Mouse (Mus musculus) lung, postnatal 0 days (tissue): Measurements from ENCODE around the gene Nudt4. TPM values are rescaled to one million over a fixed set of nuclear protein-coding genes. Genes with fewer than 3 reads are reported as not detected.

Experiments used
- ATAC-seq: fragments of 200-750 bp; cut with Nextera tagmentation; 2 replicates; pipeline ENCODE4 v1.8.0; 2017; ENCODE audit warnings: moderate library complexity
- DNase-seq: peaks from one replicate; pipeline ENCODE4 v3.0.0-alpha.2; 2016; ENCODE audit warnings: low spot score
- H3K27ac ChIP-seq: fragments of 300-500 bp; sonication (generic); 2 replicates; pipeline ENCODE4 v1.5.1; 2014; ENCODE audit warnings: antibody characterized with exemption, mild to moderate bottlenecking, low read length, mixed read lengths
- H3K27me3 ChIP-seq: fragments of 300-500 bp; sonication (generic); replicated peaks from 2 replicates; pipeline ENCODE4 v1.6.1; 2014; ENCODE audit warnings: low read length, mixed read lengths; ENCODE audit not compliant: insufficient read depth
- H3K36me3 ChIP-seq: fragments of 300-500 bp; sonication (generic); 2 replicates; pipeline ENCODE4 v1.6.1; 2014; ENCODE audit warnings: low read length, mixed read lengths; ENCODE audit not compliant: insufficient read depth
- H3K4me1 ChIP-seq: fragments of 300-500 bp; sonication (generic); 2 replicates; pipeline ENCODE4 v1.6.1; 2014; ENCODE audit warnings: antibody characterized with exemption, low read depth, low read length, mixed read lengths; ENCODE audit not compliant: insufficient read depth
- H3K4me2 ChIP-seq: fragments of 300-500 bp; sonication (generic); replicated peaks from 2 replicates; pipeline ENCODE4 v1.6.1; 2014; ENCODE audit warnings: low read depth, mild to moderate bottlenecking, low read length, moderate library complexity, mixed read lengths
- H3K4me3 ChIP-seq: fragments of 300-500 bp; sonication (generic); 2 replicates; pipeline ENCODE4 v1.5.1; 2014; ENCODE audit warnings: low read depth, low read length
- H3K9ac ChIP-seq: fragments of 300-500 bp; sonication (generic); replicated peaks from 2 replicates; pipeline ENCODE4 v1.6.1; 2014; ENCODE audit warnings: low read depth, mild to moderate bottlenecking
- H3K9me3 ChIP-seq: fragments of 300-500 bp; sonication (generic); 2 replicates; pipeline ENCODE4 v1.6.1; 2016; ENCODE audit warnings: low read length, mixed read lengths
- CTCF ChIP-seq: IDR thresholded peaks from 2 replicates; pipeline ENCODE4 v1.5.1; 2016; ENCODE audit warnings: antibody characterized with exemption, mild to moderate bottlenecking
- EP300 ChIP-seq: IDR thresholded peaks from 2 replicates; pipeline ENCODE4 v1.6.1; 2016; ENCODE audit warnings: antibody characterized with exemption, mild to moderate bottlenecking, control low read depth
- WGBS: fragments of 180-500 bp; shearing (Covaris S2); extraction: QIAGEN DNeasy Blood & Tissue Kit; methylation state at CpG from one replicate; pipeline ENCODE4 v1.1.7; 2014; 5-methylcytosine and 5-hydroxymethylcytosine counted together
- polyA plus RNA-seq: library from polyadenylated mRNA; unstranded; fragments of >200 nt; fragmentation: Nextera tagmentation; extraction: Ambion mirVana; gene quantifications from 2 replicates; pipeline ENCODE4 v1.2.1, GENCODE M21; 2015

The Nudt4 gene
- polyA plus RNA-seq, 1 experiment from 2014 or later = 50.3 TPM

DNA sequence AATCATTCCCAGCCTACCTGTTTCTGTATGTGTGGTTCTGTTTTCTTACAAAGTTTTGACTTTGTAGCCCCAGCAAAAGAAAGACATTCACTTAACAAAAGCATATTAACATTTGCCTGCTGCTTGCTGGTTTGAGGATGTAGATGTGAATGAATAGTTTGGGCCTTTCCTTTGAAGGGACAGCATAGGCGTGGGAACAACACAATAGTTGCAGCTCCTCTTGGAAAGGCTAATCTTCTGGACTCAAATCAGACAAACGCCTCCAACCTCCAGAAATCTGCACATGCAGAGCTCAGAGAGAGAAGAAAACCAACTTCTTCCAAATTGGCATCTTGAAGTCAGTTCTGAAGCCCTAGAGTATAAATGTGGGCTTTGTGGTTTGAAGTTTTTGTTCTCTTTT, 19.3 kb downstream of the Nudt4 start:
- H3K4me1 ChIP-seq = no peaks in the 10 kb centered on the region
- no peak overlapping the region for H3K4me2 ChIP-seq
- WGBS = 74% methylated on average over 2 of the region's 2 CpGs
- H3K36me3 ChIP-seq = peaks cover 22% of the 10 kb centered on the region
- H3K9me3 ChIP-seq = no peaks in the 10 kb centered on the region
- H3K27me3 ChIP-seq = no peaks in the 10 kb centered on the region
- H3K27ac ChIP-seq = no peak overlapping the region
- TF ChIP-seq CTCF (no peak), EP300 (no peak)
- no peak for ATAC-seq
- DNase-seq = no peak
- H3K9ac ChIP-seq = no peak overlapping the region
- no peak overlapping the region for H3K4me3 ChIP-seq

DNA sequence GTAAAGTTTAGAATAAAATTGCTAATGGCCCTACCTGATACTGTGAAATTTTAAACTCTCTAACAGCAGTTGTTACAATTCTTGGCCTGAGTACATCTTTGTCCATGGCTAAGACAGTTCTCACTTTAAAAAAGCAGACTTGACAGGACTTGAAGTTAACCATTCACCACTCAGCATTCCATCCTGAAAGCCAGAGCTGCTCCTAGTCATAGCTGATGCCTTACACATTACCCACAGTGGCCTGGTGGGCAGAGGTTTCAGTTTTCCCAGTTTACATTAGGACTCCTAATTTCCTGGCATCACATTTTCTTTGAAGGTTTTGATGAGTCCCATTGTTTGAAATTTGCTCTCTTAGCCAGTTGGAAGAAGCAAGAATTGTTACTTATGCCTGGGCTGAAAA, 19.9 kb downstream of the Nudt4 start:
- no peak for ATAC-seq
- TF ChIP-seq EP300 (no peak), CTCF (no peak)
- no peaks in the 10 kb centered on the region for H3K9me3 ChIP-seq
- no peak overlapping the region for H3K27ac ChIP-seq
- H3K36me3 ChIP-seq = peaks cover 22% of the 10 kb centered on the region
- no peaks in the 10 kb centered on the region for H3K4me1 ChIP-seq
- H3K9ac ChIP-seq = no peak overlapping the region
- no peaks in the 10 kb centered on the region for H3K27me3 ChIP-seq
- H3K4me2 ChIP-seq = no peak overlapping the region
- H3K4me3 ChIP-seq = no peak overlapping the region
- no peak for DNase-seq

DNA sequence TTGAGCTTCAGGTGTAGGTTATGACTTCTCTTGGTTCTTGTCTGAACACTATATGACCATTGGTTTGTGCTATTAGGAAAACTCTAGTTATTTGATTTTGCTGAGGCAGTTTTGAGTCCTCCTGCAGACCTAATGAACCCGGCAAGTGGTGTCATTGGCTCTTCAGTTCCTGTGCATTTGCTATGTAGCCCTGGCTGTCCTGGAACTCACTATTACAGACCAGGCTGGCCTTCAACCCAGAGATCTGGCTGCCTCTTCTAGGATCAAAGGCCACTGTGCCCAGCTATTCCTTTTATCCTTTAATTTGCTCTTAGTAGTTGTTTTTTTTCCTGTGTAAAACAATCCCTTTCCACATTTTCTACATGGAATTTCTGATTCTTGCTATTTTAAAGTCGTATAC, 20.6 kb downstream of the Nudt4 start:
- Histone ChIP-seq H3K4me2 (no peak overlapping the region), H3K9me3 (no peaks in the 10 kb centered on the region), H3K27ac (no peak overlapping the region), H3K9ac (no peak overlapping the region), H3K4me1 (no peaks in the 10 kb centered on the region), H3K4me3 (no peak overlapping the region), H3K36me3 (peaks cover 22% of the 10 kb centered on the region), H3K27me3 (no peaks in the 10 kb centered on the region)
- TF ChIP-seq EP300 (no peak), CTCF (no peak)
- ATAC-seq = no peak
- DNase-seq = no peak
- 91% methylated on average over 2 of the region's 2 CpGs for WGBS

DNA sequence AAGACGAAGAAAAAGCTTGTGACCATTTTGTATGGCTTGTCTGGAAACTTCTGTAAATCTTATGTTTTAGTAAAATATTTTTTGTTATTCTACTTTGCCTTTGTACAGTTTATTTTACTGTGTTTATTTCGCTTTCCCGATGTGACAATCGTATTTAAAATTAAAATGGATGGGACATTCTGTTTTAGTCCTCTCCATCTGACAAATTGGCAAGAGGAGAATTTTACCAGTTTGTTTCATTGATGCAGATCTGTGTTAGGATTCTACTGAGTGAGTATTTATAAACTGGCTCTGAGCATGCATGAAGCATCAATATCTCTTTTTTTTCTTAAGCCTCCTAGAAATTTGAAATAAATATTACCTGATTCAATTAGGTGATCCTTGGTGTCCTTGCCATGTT, 21.0 kb downstream of the Nudt4 start:
- Histone ChIP-seq H3K27me3 (no peaks in the 10 kb centered on the region), H3K4me2 (no peak overlapping the region), H3K4me1 (no peaks in the 10 kb centered on the region), H3K36me3 (peaks cover 22% of the 10 kb centered on the region), H3K4me3 (no peak overlapping the region), H3K27ac (no peak overlapping the region), H3K9ac (no peak overlapping the region), H3K9me3 (no peaks in the 10 kb centered on the region)
- 82% methylated on average over 4 of the region's 4 CpGs for WGBS
- ATAC-seq (no peak), DNase-seq (no peak)
- TF ChIP-seq CTCF (no peak), EP300 (no peak)

DNA sequence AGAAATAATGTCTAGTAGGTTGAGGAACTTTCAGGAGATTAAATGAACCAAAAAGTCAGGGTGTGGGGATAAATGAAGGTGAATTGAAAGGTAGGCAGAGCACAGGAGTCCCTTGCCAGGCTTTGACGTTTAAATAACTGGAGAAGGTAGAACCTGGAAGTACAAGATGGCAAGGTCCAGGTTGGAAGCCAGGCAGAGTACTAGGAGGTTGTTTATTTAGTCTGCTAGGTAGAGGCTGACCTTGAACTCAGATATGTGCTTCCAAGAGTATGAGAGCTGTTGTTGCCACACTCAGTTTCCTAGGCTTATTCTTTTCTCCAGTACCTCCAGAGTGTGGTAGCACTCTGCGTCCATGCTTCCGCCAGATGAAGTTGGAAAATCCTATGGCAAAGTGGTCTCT, 24.1 kb downstream of the Nudt4 start:
- Histone ChIP-seq H3K27ac (no peak overlapping the region), H3K27me3 (no peaks in the 10 kb centered on the region), H3K4me1 (no peaks in the 10 kb centered on the region), H3K9ac (no peak overlapping the region), H3K4me2 (no peak overlapping the region), H3K36me3 (peaks cover 8% of the 10 kb centered on the region; the same call in 1 of the 2 replicates), H3K4me3 (no peak overlapping the region), H3K9me3 (no peaks in the 10 kb centered on the region)
- DNase-seq = no peak
- no peak for ATAC-seq
- TF ChIP-seq EP300 = no peak
- no peak for TF ChIP-seq CTCF
- 87% methylated on average over 3 of the region's 3 CpGs for WGBS

DNA sequence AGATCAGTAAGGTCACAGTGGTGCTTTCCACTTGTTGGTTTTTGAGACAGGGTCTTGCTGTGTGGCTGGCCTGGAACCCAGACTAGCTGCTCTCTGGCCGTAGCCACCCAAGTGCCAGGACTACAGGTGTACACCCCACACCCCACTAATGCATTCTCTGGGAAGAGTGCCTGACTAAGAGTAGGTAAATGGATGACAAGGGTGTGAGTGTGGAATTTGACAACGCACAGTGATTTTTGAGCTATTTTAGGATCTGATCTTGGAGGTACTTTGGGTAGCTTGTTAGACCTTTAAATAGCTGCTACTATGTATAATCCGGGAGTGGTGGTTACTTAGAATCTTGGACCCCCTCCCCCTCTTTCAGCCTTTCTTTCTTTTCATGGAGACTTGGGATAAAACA, 24.7 kb downstream of the Nudt4 start:
- WGBS = 63% methylated on average over 3 of the region's 3 CpGs
- H3K4me2 ChIP-seq = no peak overlapping the region
- ATAC-seq = no peak

DNA sequence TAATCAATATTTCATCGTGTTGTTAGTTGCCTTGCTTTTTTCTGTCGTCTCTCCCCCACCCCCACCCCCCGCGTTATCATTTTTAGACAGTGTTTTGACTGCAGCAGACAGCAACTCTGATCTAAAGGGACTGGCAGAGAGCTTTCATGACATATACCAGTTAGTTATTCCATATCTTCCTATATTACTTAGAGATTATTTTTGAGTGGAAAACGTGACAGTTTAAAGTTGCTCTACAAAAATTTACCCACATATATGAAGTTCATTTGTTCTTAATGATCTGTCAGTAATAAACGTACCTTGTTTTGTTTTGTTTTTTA, 27.8 kb downstream of the Nudt4 start:
- 79% methylated on average over 6 of the region's 6 CpGs for WGBS
- H3K4me2 ChIP-seq = no peak overlapping the region
- no peaks in the 10 kb centered on the region for H3K27me3 ChIP-seq
- no peak overlapping the region for H3K4me3 ChIP-seq
- H3K36me3 ChIP-seq = no peaks in the 10 kb centered on the region
- DNase-seq = no peak
- H3K9ac ChIP-seq = no peak overlapping the region
- TF ChIP-seq EP300 (no peak), CTCF (no peak)
- H3K4me1 ChIP-seq = no peaks in the 10 kb centered on the region
- H3K9me3 ChIP-seq = no peaks in the 10 kb centered on the region
- no peak for ATAC-seq
- H3K27ac ChIP-seq = no peak overlapping the region

More for the DNA sequence above, 24.7 kb downstream of the Nudt4 start:
- no peaks in the 10 kb centered on the region for H3K9me3 ChIP-seq
- DNase-seq = no peak
- peaks cover 2% of the 10 kb centered on the region; the same call in 1 of the 2 replicates for H3K36me3 ChIP-seq
- H3K4me1 ChIP-seq = no peaks in the 10 kb centered on the region
- no peak overlapping the region for H3K4me3 ChIP-seq
- H3K27me3 ChIP-seq = no peaks in the 10 kb centered on the region
- H3K9ac ChIP-seq = no peak overlapping the region
- TF ChIP-seq EP300 (no peak), CTCF (no peak)
- no peak overlapping the region for H3K27ac ChIP-seq
